Mouse (Mus musculus) stomach, postnatal 0 days (tissue): ENCODE measurements at regions not wholly inside any gene's neighbourhood (a gene's known extent, or its start where the extent isn't known, plus 50 kb on each side); places are given as distances from the start of the nearest gene placed in this dataset.

Experiments
- CTCF ChIP-seq: IDR thresholded peaks from 2 replicates; pipeline ENCODE4 v1.5.1; 2016; ENCODE audit warnings: antibody characterized with exemption, low read depth, mild to moderate bottlenecking, moderate library complexity
- EP300 ChIP-seq: optimal IDR thresholded peaks from 2 replicates; pipeline ENCODE3; 2016; ENCODE audit warnings: antibody characterized with exemption

DNA sequence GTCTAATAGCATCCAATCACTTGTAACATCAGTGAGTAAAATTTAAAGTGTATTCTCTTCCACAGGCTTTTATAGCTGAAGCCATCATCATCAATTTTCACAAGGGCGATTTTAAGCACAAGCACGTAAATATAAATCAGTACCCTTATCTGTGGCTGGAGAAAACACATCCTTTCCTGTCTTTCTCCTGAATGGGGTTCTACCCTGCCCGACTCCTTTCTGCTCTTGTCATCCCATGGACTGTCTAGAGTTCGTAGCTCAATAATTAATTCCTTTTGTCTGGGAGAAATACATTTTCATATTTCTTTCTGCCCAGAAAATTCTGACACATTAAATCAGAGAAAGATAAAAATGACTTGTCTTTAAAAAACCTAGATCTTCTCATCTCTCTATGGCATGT lies 482.7 kb upstream of the Gpc5 start:
- no peak for TF ChIP-seq CTCF
- TF ChIP-seq EP300: no peak
